Mouse (Mus musculus): ENCODE measurements around the gene Eif4a3. TPM values are rescaled to one million over a fixed set of nuclear protein-coding genes. Genes with fewer than 3 reads are reported as not detected.

The Eif4a3 gene
- polyA plus RNA-seq, 1 experiment from 2014 or later = 335 TPM

Other genes starting within 250 kb of the Eif4a3 start
- gene Cbx4, start 213.9 kb downstream of the Eif4a3 start, polyA plus RNA-seq (2015; fragmentation: Nextera tagmentation; extraction: Ambion mirVana) = 9.3 and 10.0 TPM in 2 replicates
- gene Tbc1d16, start 71.6 kb downstream of the Eif4a3 start, polyA plus RNA-seq (2015; fragmentation: Nextera tagmentation; extraction: Ambion mirVana) = 11.0 and 12.7 TPM in 2 replicates
- gene Ccdc40, start 71.5 kb downstream of the Eif4a3 start, polyA plus RNA-seq (2015; fragmentation: Nextera tagmentation; extraction: Ambion mirVana) = 1.4 and 2.8 TPM in 2 replicates
- gene Gaa, start 32.2 kb downstream of the Eif4a3 start, polyA plus RNA-seq (2015; fragmentation: Nextera tagmentation; extraction: Ambion mirVana) = 90.5 and 99.0 TPM in 2 replicates
- 8.5 and 10.5 TPM in 2 replicates for gene Card14, start 7.7 kb upstream of the Eif4a3 start, polyA plus RNA-seq (2015; fragmentation: Nextera tagmentation; extraction: Ambion mirVana)
- 8.2 and 8.3 TPM in 2 replicates for gene Sgsh, start 55.4 kb upstream of the Eif4a3 start, polyA plus RNA-seq (2015; fragmentation: Nextera tagmentation; extraction: Ambion mirVana)
- 9.0 and 10.5 TPM in 2 replicates for gene Slc26a11, start 55.5 kb upstream of the Eif4a3 start, polyA plus RNA-seq (2015; fragmentation: Nextera tagmentation; extraction: Ambion mirVana)
- gene Rnf213, start 93.0 kb upstream of the Eif4a3 start, polyA plus RNA-seq (2015; fragmentation: Nextera tagmentation; extraction: Ambion mirVana) = 7.0 and 7.5 TPM in 2 replicates
- gene Endov, start 191.3 kb upstream of the Eif4a3 start, polyA plus RNA-seq (2015; fragmentation: Nextera tagmentation; extraction: Ambion mirVana) = 15.1 and 15.2 TPM in 2 replicates
- gene Nptx1, start 247.7 kb upstream of the Eif4a3 start, polyA plus RNA-seq (2015; fragmentation: Nextera tagmentation; extraction: Ambion mirVana) = 0.56 and 0.65 TPM in 2 replicates

Measured in intestine, embryonic 16.5 days (tissue).